Mouse (Mus musculus) macrophage (primary cell): ENCODE measurements around the gene Il21. TPM values are rescaled to one million over a fixed set of nuclear protein-coding genes. Genes with fewer than 3 reads are reported as not detected.
A peak's percentile ranks its signal among the peaks of the same experiment; 100 is the strongest.

Experiments used
- H3K27ac ChIP-seq: fragments of 350-480 bp; formaldehyde crosslinking; 2 replicates; pipeline ENCODE4 v1.9.0; 2021
- H3K36me3 ChIP-seq: fragments of 350-480 bp; formaldehyde crosslinking; 2 replicates; pipeline ENCODE4 v1.9.0; 2021; ENCODE audit errors: inconsistent target
- H3K4me3 ChIP-seq: fragments of 350-480 bp; formaldehyde crosslinking; 2 replicates; pipeline ENCODE4 v1.9.0; 2021; ENCODE audit errors: inconsistent target
- H3K79me2 ChIP-seq: fragments of 350-480 bp; formaldehyde crosslinking; 2 replicates; pipeline ENCODE4 v1.9.0; 2021; ENCODE audit errors: inconsistent target
- WGBS: methylation state at CpG from one replicate; pipeline ENCODE4 v1.1.7; 2026; ENCODE audit warnings: inconsistent platforms; ENCODE audit not compliant: missing documents; 5-methylcytosine and 5-hydroxymethylcytosine counted together
- polyA plus RNA-seq: library from polyadenylated mRNA; stranded (reverse); fragments of 250-400 nt; gene quantifications from 3 replicates; pipeline ENCODE4 v1.2.4, GENCODE M21; 2018; ENCODE audit warnings: inconsistent platforms

The Il21 gene
- polyA plus RNA-seq, 1 experiment from 2014 or later: not detected

- Histone ChIP-seq H3K79me2 (no peaks in the 10 kb centered on the region), H3K4me3 (no peak overlapping the region)
- 32% methylated on average over 4 of the region's 4 CpGs for WGBS
Measured at GRCm38 (mm10) chr3:37219071-37219470, 13.4 kb downstream of the Il21 start.

DNA sequence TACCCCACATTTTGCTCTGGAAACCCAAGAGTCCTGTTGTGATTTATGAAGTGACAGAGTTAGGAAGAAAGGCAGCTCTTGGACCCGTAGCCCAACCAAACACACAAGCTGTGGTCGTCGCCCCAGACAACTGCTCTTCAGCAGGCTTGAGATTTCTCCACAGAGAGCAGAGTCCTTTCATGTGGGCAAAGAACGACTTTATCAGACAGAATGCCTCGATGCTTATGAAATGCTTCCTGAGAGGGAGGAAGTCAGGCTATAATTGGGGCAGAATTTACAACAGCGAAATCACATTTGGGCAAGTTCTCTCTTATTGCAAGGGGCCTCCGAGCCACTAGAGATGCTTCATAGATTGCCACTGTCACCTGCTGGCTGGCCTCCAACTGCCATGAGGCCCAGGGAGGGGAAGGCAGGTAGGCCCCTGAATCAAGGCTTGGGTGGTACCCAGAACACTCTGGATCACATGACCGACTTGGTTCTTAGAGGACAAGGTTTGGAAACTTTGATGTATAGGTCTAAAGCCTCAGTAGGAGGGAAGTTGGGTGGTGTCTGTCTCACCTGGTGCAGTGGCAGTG, 27.1 kb downstream of the Il21 start:
- H3K36me3 ChIP-seq: no peaks in the 10 kb centered on the region

More at GRCm38 (mm10) chr3:37219071-37219470, 13.4 kb downstream of the Il21 start:
- Histone ChIP-seq H3K36me3 (no peaks in the 10 kb centered on the region), H3K27ac (no peak overlapping the region)

GRCm38 (mm10) chr3:37204556-37204955, 27.9 kb downstream of the Il21 start:
- Histone ChIP-seq H3K4me3 (peak overlapping the region; percentile 24), H3K36me3 (no peaks in the 10 kb centered on the region), H3K27ac (peak overlapping the region; percentile 71), H3K79me2 (no peaks in the 10 kb centered on the region)
- 18% methylated on average over 6 of the region's 6 CpGs for WGBS

More for the DNA sequence above, 27.1 kb downstream of the Il21 start:
- Histone ChIP-seq H3K4me3 (no peak overlapping the region), H3K79me2 (no peaks in the 10 kb centered on the region), H3K27ac (no peak overlapping the region)
- 21% methylated on average over 8 of the region's 8 CpGs for WGBS

- Histone ChIP-seq H3K27ac (peak overlapping the region; percentile 71), H3K36me3 (no peaks in the 10 kb centered on the region), H3K4me3 (peak overlapping the region; percentile 24), H3K79me2 (no peaks in the 10 kb centered on the region)
- 2% methylated on average over 11 of the region's 11 CpGs for WGBS
Measured at GRCm38 (mm10) chr3:37203984-37204428, 28.4 kb downstream of the Il21 start.

DNA sequence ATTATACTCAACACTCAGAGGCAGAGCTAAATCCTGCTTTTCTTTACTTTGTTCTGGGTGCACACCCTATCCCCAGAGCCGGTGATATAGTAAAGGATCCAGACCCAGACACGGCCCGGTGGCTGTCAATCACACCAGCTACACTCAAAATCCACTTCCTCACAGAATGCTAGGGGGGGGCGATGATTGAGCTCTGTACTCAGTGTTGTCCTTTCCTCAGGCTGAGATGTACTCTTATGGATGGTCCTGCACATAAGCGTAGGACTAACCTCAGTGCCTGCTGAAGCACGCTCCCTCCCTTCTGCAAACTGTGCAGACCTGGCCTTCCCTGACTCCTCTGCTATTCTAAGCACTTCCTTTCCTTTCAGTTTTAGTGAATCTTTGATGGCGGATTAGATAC, 29.6 kb downstream of the Il21 start:
- no peaks in the 10 kb centered on the region for H3K36me3 ChIP-seq
- no peak overlapping the region for H3K27ac ChIP-seq
- H3K4me3 ChIP-seq: no peak overlapping the region
- 78% methylated on average over 7 of the region's 7 CpGs for WGBS
- H3K79me2 ChIP-seq: no peaks in the 10 kb centered on the region

- peak overlapping the region; percentile 63 for H3K27ac ChIP-seq
- H3K4me3 ChIP-seq: no peak overlapping the region
Measured at GRCm38 (mm10) chr3:37201122-37201916, 31.1 kb downstream of the Il21 start.

DNA sequence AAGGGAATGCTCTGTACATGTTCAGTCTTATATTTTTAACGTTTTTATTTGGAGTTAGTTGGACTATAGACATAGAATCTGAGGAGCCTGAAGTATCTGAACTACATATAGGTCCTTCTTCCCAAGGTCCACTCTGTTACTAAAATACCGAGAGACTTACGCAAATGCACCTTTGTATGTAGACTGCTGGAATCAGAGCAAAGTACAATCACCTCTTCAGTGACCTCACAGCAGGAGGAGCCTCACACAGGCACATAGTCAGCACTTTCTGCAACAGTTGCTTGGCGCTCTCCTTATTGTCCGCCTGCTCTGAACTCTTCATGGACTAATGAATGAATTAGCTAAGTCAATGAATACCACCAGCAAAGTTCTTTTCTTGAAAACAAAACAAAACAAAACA, 34.1 kb downstream of the Il21 start:
- WGBS: 92% methylated on average over 5 of the region's 5 CpGs
- H3K27ac ChIP-seq: no peak overlapping the region

More at GRCm38 (mm10) chr3:37201122-37201916, 31.1 kb downstream of the Il21 start:
- 58% methylated on average over 6 of the region's 6 CpGs for WGBS
- Histone ChIP-seq H3K36me3 (no peaks in the 10 kb centered on the region), H3K79me2 (no peaks in the 10 kb centered on the region)

GRCm38 (mm10) chr3:37191953-37192352, 40.5 kb downstream of the Il21 start:
- WGBS: 11% methylated on average over 2 of the region's 2 CpGs
- Histone ChIP-seq H3K4me3 (no peak overlapping the region), H3K36me3 (no peaks in the 10 kb centered on the region), H3K79me2 (no peaks in the 10 kb centered on the region), H3K27ac (peak overlapping the region; percentile 22; the same call in 1 of the 2 replicates)

More for the DNA sequence above, 34.1 kb downstream of the Il21 start:
- Histone ChIP-seq H3K36me3 (no peaks in the 10 kb centered on the region), H3K79me2 (no peaks in the 10 kb centered on the region), H3K4me3 (no peak overlapping the region)

DNA sequence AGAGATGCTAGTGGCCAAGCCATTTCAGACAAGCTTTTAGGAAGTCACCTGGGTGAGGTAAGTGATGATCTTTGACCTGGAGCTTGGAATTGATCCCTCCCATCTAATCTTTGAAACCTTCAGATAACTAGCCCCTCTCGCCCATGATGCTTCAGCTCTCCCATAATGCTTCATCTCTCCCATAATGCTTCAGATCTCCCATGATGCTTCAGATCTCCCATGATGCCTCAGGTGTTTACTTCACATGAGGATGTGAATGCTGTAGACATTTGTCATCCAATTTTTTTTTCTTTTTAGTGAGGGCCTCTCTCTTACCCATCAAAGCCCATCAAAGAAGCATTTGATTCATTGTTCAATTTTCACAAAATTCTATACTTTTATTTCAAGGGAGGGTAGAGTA, 46.9 kb downstream of the Il21 start:
- Histone ChIP-seq H3K36me3 (no peaks in the 10 kb centered on the region), H3K27ac (no peak overlapping the region), H3K4me3 (no peak overlapping the region), H3K79me2 (no peaks in the 10 kb centered on the region)
- 71% methylated on average over 1 of the region's 1 CpGs for WGBS

DNA sequence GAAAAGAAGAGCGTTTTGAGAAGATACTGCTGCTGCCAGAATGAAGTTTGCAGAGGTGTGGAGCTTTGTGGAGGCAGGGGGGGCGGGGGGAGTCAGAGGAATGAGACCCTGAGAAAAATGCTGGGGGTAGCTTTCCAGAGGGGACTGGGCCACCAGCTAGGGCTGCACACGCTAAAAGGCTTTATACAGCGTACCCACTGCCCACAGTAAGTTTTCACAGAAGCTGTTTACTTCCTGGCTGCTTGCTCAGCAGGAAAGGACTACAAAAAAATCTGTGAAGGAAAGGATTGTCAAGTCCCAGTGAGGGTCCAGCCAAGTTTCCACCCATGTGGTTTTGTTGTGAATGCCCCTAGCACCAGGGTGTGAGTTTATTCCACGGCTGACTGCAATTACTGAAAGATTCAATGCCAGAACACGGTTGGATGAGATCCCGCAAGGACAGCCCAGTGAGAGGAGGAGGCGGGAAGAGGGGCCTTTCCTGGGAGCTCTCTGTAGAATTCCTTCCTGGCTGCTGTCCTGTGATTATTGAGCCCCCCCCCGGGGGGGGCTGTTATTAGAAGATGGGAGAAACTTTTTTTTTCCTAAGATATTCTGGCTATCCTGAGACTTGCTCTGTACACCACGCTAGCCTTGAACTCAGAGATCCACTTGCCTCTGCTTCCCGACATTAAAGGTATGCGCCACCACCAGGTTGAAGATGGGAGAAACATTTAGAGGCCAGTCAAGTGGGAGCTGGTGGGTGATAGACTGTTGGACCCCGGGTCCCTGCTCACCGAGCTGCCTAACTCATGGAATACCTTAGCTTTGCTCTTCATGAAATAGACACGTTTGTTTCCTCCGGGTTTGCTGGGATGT, 49.8 kb downstream of the Il21 start:
- Histone ChIP-seq H3K79me2 (no peaks in the 10 kb centered on the region), H3K4me3 (no peak overlapping the region), H3K27ac (no peak overlapping the region), H3K36me3 (no peaks in the 10 kb centered on the region)
- WGBS: 77% methylated on average over 16 of the region's 16 CpGs

DNA sequence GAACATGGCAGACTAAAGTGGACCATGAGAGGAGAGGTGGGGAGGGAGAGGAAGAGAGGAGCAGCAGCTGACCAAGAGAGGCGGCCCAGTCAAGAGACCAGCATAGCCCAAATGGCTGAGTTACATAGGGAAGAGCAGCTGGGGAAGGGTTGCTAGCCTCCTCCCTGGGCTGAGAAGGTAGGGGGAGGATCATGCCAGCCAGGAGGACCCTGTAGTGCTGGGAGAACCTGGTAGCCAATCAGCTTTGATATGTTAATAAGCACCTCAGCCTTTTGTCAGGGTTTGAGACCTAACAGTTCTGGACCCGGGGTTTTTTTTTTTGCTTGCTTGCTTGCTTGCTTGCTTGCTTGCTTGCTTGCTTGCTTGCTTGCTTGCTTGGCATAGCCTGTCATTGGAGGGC, 51.4 kb downstream of the Il21 start:
- Histone ChIP-seq H3K79me2 (no peaks in the 10 kb centered on the region), H3K36me3 (no peaks in the 10 kb centered on the region), H3K27ac (no peak overlapping the region), H3K4me3 (no peak overlapping the region)
- 55% methylated on average over 2 of the region's 2 CpGs for WGBS

- Histone ChIP-seq H3K79me2 (no peaks in the 10 kb centered on the region), H3K4me3 (no peak overlapping the region), H3K27ac (no peak overlapping the region), H3K36me3 (no peaks in the 10 kb centered on the region)
- 88% methylated on average over 12 of the region's 12 CpGs for WGBS
Measured at GRCm38 (mm10) chr3:37180039-37180743, 52.2 kb downstream of the Il21 start.

- 95% methylated on average over 9 of the region's 9 CpGs for WGBS
- H3K79me2 ChIP-seq: no peaks in the 10 kb centered on the region
- no peaks in the 10 kb centered on the region for H3K36me3 ChIP-seq
- H3K27ac ChIP-seq: no peak overlapping the region
- no peak overlapping the region for H3K4me3 ChIP-seq
Measured at GRCm38 (mm10) chr3:37179472-37179871, 53.0 kb downstream of the Il21 start.
